Mouse (Mus musculus): ENCODE data around the gene Srcin1.

Gene Srcin1

GRCm38 (mm10) chr11:97508198-97508597 is 67.8 kb downstream of the Srcin1 start:
- DNase-seq (ENCODE audit: low read depth), result no peak

GRCm38 (mm10) chr11:97506331-97506730 is 69.7 kb downstream of the Srcin1 start:
- peak; percentile 11 for DNase-seq (ENCODE audit: low read depth)

GRCm38 (mm10) chr11:97505784-97506183 is 70.2 kb downstream of the Srcin1 start:
- DNase-seq (ENCODE audit: low read depth), result no peak

GRCm38 (mm10) chr11:97502846-97503245 is 73.1 kb downstream of the Srcin1 start:
- no peak for DNase-seq (ENCODE audit: low read depth)

GRCm38 (mm10) chr11:97502383-97502782 is 73.6 kb downstream of the Srcin1 start:
- DNase-seq (ENCODE audit: low read depth), result no peak

- DNase-seq (ENCODE audit: low read depth), result no peak
Observed at GRCm38 (mm10) chr11:97500720-97501448, 75.1 kb downstream of the Srcin1 start.

- no peak for DNase-seq (ENCODE audit: low read depth)
Observed at GRCm38 (mm10) chr11:97499865-97500719, 75.9 kb downstream of the Srcin1 start, which contains the start of gene 4933428G20Rik. Gene 4933428G20Rik, minus strand, starts transcription at chr11:97500340.

- DNase-seq (ENCODE audit: low read depth), result no peak
Observed at GRCm38 (mm10) chr11:97497543-97497942, 78.4 kb downstream of the Srcin1 start.

GRCm38 (mm10) chr11:97492836-97493235 is 83.2 kb downstream of the Srcin1 start:
- DNase-seq (ENCODE audit: low read depth), result no peak

- no peak for DNase-seq (ENCODE audit: low read depth)
Observed at GRCm38 (mm10) chr11:97491640-97492039, 84.3 kb downstream of the Srcin1 start.

- peak; percentile 76 for DNase-seq (ENCODE audit: low read depth)
Observed at GRCm38 (mm10) chr11:97489589-97490324, 86.2 kb downstream of the Srcin1 start.

GRCm38 (mm10) chr11:97487656-97488055 is 88.3 kb downstream of the Srcin1 start:
- DNase-seq (ENCODE audit: low read depth), result no peak

- DNase-seq (ENCODE audit: low read depth), result no peak
Observed at GRCm38 (mm10) chr11:97485661-97486060, 90.3 kb downstream of the Srcin1 start.

GRCm38 (mm10) chr11:97479824-97480223 is 96.2 kb downstream of the Srcin1 start:
- no peak for DNase-seq (ENCODE audit: low read depth)

- no peak for DNase-seq (ENCODE audit: low read depth)
Observed at GRCm38 (mm10) chr11:97479085-97479484, 96.9 kb downstream of the Srcin1 start.

- no peak for DNase-seq (ENCODE audit: low read depth)
Observed at GRCm38 (mm10) chr11:97478345-97478744, 97.6 kb downstream of the Srcin1 start.

GRCm38 (mm10) chr11:97477431-97477830 is 98.6 kb downstream of the Srcin1 start:
- peak; percentile 59 for DNase-seq (ENCODE audit: low read depth)

GRCm38 (mm10) chr11:97476334-97477095 is 99.5 kb downstream of the Srcin1 start:
- peak; percentile 88 for DNase-seq (ENCODE audit: low read depth)

GRCm38 (mm10) chr11:97471276-97471675 is 104.7 kb downstream of the Srcin1 start:
- DNase-seq (ENCODE audit: low read depth), result no peak

GRCm38 (mm10) chr11:97469828-97470227 is 106.2 kb downstream of the Srcin1 start:
- no peak for DNase-seq (ENCODE audit: low read depth)

- peak; percentile 93 for DNase-seq (ENCODE audit: low read depth)
Observed at GRCm38 (mm10) chr11:97468639-97469287, 107.2 kb downstream of the Srcin1 start.
